Mouse (Mus musculus): ENCODE measurements at regions not wholly inside any gene's neighbourhood (a gene's known extent, or its start where the extent isn't known, plus 50 kb on each side); places are given as distances from the start of the nearest gene placed in this dataset.
A peak's percentile ranks its signal among the peaks of the same experiment; 100 is the strongest.

- H3K9ac ChIP-seq: no peak overlapping the region
- no peaks in the 10 kb centered on the region for H3K27me3 ChIP-seq (ENCODE audit: insufficient read depth, low read length)
- DNase-seq (peak; percentile 33), ATAC-seq (no peak)
- H3K4me1 ChIP-seq (ENCODE audit: insufficient read depth): no peaks in the 10 kb centered on the region
- WGBS: 61% methylated on average over 7 of the region's 7 CpGs
- no peaks in the 10 kb centered on the region for H3K9me3 ChIP-seq (ENCODE audit: low read length)
- no peak overlapping the region for H3K4me3 ChIP-seq (ENCODE audit: low read depth, low read length)
- no peak for TF ChIP-seq CTCF (IDR thresholded peaks at IDR 0.05; ENCODE audit: low read depth)
- H3K4me2 ChIP-seq (ENCODE audit: low read depth): no peak overlapping the region
- no peak overlapping the region for H3K27ac ChIP-seq (ENCODE audit: low read depth, low read length)
- no peaks in the 10 kb centered on the region for H3K36me3 ChIP-seq (ENCODE audit: insufficient read depth)
These were observed 143.2 kb upstream of the Slit3 start for GRCm38 (mm10) chr11:34977861-34978260.

GRCm38 (mm10) chr11:34975771-34976302 lies 142.4 kb upstream of the Spdl1 start:
- no peaks in the 10 kb centered on the region for H3K9me3 ChIP-seq (ENCODE audit: low read length)
- no peak overlapping the region for H3K4me3 ChIP-seq (ENCODE audit: low read depth, low read length)
- TF ChIP-seq CTCF (IDR thresholded peaks at IDR 0.05; ENCODE audit: low read depth): no peak
- no peak for DNase-seq
- WGBS: 75% methylated on average over 8 of the region's 8 CpGs
- no peaks in the 10 kb centered on the region for H3K36me3 ChIP-seq (ENCODE audit: insufficient read depth)
- H3K4me2 ChIP-seq (ENCODE audit: low read depth): no peak overlapping the region
- no peak overlapping the region for H3K9ac ChIP-seq
- H3K27ac ChIP-seq (ENCODE audit: low read depth, low read length): no peak overlapping the region
- H3K27me3 ChIP-seq (ENCODE audit: insufficient read depth, low read length): no peaks in the 10 kb centered on the region
- H3K4me1 ChIP-seq (ENCODE audit: insufficient read depth): no peaks in the 10 kb centered on the region
- no peak for ATAC-seq

- Histone ChIP-seq H3K9ac (no peak overlapping the region), H3K27ac (ENCODE audit: low read depth, low read length) (no peak overlapping the region), H3K4me1 (ENCODE audit: insufficient read depth) (no peaks in the 10 kb centered on the region), H3K27me3 (ENCODE audit: insufficient read depth, low read length) (no peaks in the 10 kb centered on the region), H3K36me3 (ENCODE audit: insufficient read depth) (no peaks in the 10 kb centered on the region), H3K4me3 (ENCODE audit: low read depth, low read length) (no peak overlapping the region), H3K4me2 (ENCODE audit: low read depth) (no peak overlapping the region), H3K9me3 (ENCODE audit: low read length) (no peaks in the 10 kb centered on the region)
- ATAC-seq (no peak; the same call in 1 of the 2 replicates), DNase-seq (no peak)
- WGBS: 48% methylated on average over 1 of the region's 1 CpGs
- TF ChIP-seq CTCF (IDR thresholded peaks at IDR 0.05; ENCODE audit: low read depth): no peak
These were observed 140.1 kb upstream of the Spdl1 start for GRCm38 (mm10) chr11:34973467-34973921.

GRCm38 (mm10) chr11:34973012-34973411 lies 139.6 kb upstream of the Spdl1 start:
- TF ChIP-seq CTCF (IDR thresholded peaks at IDR 0.05; ENCODE audit: low read depth): no peak
- Histone ChIP-seq H3K4me3 (ENCODE audit: low read depth, low read length) (no peak overlapping the region), H3K27ac (ENCODE audit: low read depth, low read length) (no peak overlapping the region), H3K9me3 (ENCODE audit: low read length) (no peaks in the 10 kb centered on the region), H3K9ac (no peak overlapping the region), H3K4me1 (ENCODE audit: insufficient read depth) (no peaks in the 10 kb centered on the region), H3K4me2 (ENCODE audit: low read depth) (no peak overlapping the region), H3K36me3 (ENCODE audit: insufficient read depth) (no peaks in the 10 kb centered on the region), H3K27me3 (ENCODE audit: insufficient read depth, low read length) (no peaks in the 10 kb centered on the region)
- ATAC-seq: no peak
- WGBS: 71% methylated on average over 5 of the region's 5 CpGs
- no peak for DNase-seq

- WGBS: 36% methylated on average over 7 of the region's 7 CpGs
- no peak for TF ChIP-seq CTCF (IDR thresholded peaks at IDR 0.05; ENCODE audit: low read depth)
- H3K9me3 ChIP-seq (ENCODE audit: low read length): no peaks in the 10 kb centered on the region
- H3K27ac ChIP-seq (ENCODE audit: low read depth, low read length): no peak overlapping the region
- no peak overlapping the region for H3K4me2 ChIP-seq (ENCODE audit: low read depth)
- no peak for ATAC-seq
- H3K4me1 ChIP-seq (ENCODE audit: insufficient read depth): no peaks in the 10 kb centered on the region
- no peak overlapping the region for H3K9ac ChIP-seq
- DNase-seq: peak; percentile 46
- H3K27me3 ChIP-seq (ENCODE audit: insufficient read depth, low read length): no peaks in the 10 kb centered on the region
- no peak overlapping the region for H3K4me3 ChIP-seq (ENCODE audit: low read depth, low read length)
- no peaks in the 10 kb centered on the region for H3K36me3 ChIP-seq (ENCODE audit: insufficient read depth)
These were observed 125.8 kb upstream of the Spdl1 start for GRCm38 (mm10) chr11:34959291-34959690.

- peak; percentile 74; the same call in 1 of the 2 replicates for ATAC-seq
- H3K27ac ChIP-seq (ENCODE audit: low read depth, low read length): no peak overlapping the region; the same call in 1 of the 2 replicates
These were observed 108.3 kb upstream of the Spdl1 start for GRCm38 (mm10) chr11:34941486-34942456.

GRCm38 (mm10) chr11:34940151-34940550 lies 106.7 kb upstream of the Spdl1 start:
- Histone ChIP-seq H3K9me3 (ENCODE audit: low read length) (no peaks in the 10 kb centered on the region), H3K27me3 (ENCODE audit: insufficient read depth, low read length) (no peaks in the 10 kb centered on the region), H3K4me3 (ENCODE audit: low read depth, low read length) (no peak overlapping the region), H3K27ac (ENCODE audit: low read depth, low read length) (no peak overlapping the region), H3K4me1 (ENCODE audit: insufficient read depth) (no peaks in the 10 kb centered on the region), H3K9ac (no peak overlapping the region), H3K4me2 (ENCODE audit: low read depth) (no peak overlapping the region), H3K36me3 (ENCODE audit: insufficient read depth) (no peaks in the 10 kb centered on the region)
- 77% methylated on average over 8 of the region's 8 CpGs for WGBS
- TF ChIP-seq CTCF (IDR thresholded peaks at IDR 0.05; ENCODE audit: low read depth): no peak
- ATAC-seq (no peak), DNase-seq (no peak)

More at GRCm38 (mm10) chr11:34941486-34942456, 108.3 kb upstream of the Spdl1 start:
- DNase-seq: peak; percentile 58
- 29% methylated on average over 4 of the region's 4 CpGs for WGBS
- Histone ChIP-seq H3K9ac (no peak overlapping the region), H3K4me3 (ENCODE audit: low read depth, low read length) (no peak overlapping the region), H3K27me3 (ENCODE audit: insufficient read depth, low read length) (no peaks in the 10 kb centered on the region), H3K9me3 (ENCODE audit: low read length) (no peaks in the 10 kb centered on the region), H3K4me2 (ENCODE audit: low read depth) (no peak overlapping the region), H3K4me1 (ENCODE audit: insufficient read depth) (no peaks in the 10 kb centered on the region), H3K36me3 (ENCODE audit: insufficient read depth) (no peaks in the 10 kb centered on the region)
- TF ChIP-seq CTCF (IDR thresholded peaks at IDR 0.05; ENCODE audit: low read depth): no peak
